Mouse (Mus musculus): ENCODE results near the gene Cdca5.

Cdca5 gene

DNA sequence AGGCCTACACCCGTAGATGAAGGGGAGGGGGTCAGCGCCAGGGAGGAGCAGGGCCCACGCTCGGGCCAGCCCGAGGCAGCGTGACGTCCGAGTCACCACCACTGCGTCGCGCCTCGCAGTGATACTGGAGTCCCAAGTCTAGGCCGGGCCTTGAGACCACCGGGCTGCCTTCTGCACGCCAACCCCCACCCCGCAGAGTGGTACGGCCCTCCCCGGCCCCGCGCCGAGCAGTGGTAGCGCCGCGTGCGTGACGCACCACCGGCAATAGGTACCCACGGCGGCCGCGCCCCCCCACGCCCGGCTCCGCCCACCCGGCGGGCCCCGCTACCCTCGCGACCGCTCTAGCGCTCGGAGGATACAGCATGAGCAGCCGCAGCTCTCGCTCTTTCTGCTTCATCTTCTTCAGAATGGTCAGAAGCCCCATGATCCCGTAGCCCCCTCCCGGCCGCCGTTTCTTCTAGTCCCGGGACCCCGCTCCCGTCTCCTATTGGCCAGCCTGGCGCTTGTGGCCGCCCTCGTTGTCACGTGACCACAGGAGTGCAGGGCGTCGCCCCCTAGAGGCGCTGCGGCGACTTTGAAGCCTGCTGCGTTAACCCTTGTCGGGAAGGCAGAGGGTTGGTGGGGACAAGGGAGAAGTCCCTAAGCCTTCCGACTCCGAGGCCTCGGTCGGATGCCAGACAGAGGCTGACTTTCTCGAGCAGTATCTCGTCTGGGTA lies 56.1 kb downstream of the Cdca5 start, which contains the start of gene Batf2:
TSS of gene Batf2 (plus strand) at position 306 of the 716 bp plus-strand sequence.
- peak; percentile 84 to 87 for DNase-seq (ENCODE audit: low spot score in 2 of 2)

GRCm38 (mm10) chr19:6141394-6141749 lies 56.6 kb downstream of the Cdca5 start, which contains the start of gene Arl2:
Arl2 (minus strand) TSS chr19:6141548.
- DNase-seq (ENCODE audit: low spot score in 2 of 2), result peak; percentile 48 to 69
